Mouse (Mus musculus) stomach, postnatal 0 days (tissue): ENCODE measurements around the gene Wnt3. TPM values are rescaled to one million over a fixed set of nuclear protein-coding genes. Genes with fewer than 3 reads are reported as not detected.

Experiments used
- ATAC-seq: fragments of 200-750 bp; cut with Nextera tagmentation; 2 replicates; pipeline ENCODE4 v1.8.0; 2017; ENCODE audit not compliant: low FRiP score, low TSS enrichment
- DNase-seq: peaks from one replicate; pipeline ENCODE4 v3.0.0-alpha.2; 2016; ENCODE audit warnings: low spot score
- H3K27ac ChIP-seq: fragments of 300-500 bp; sonication (generic); replicated peaks from 2 replicates; pipeline ENCODE4 v1.5.1; 2014; ENCODE audit warnings: mild to moderate bottlenecking, control low read depth
- H3K27me3 ChIP-seq: fragments of 300-500 bp; sonication (generic); 2 replicates; pipeline ENCODE4 v1.6.1; 2014; ENCODE audit warnings: low read length; ENCODE audit not compliant: control insufficient read depth, insufficient read depth
- H3K36me3 ChIP-seq: fragments of 300-500 bp; sonication (generic); 2 replicates; pipeline ENCODE4 v1.6.1; 2014; ENCODE audit warnings: low read length, mixed read lengths; ENCODE audit not compliant: control insufficient read depth, insufficient read depth
- H3K4me1 ChIP-seq: fragments of 300-500 bp; sonication (generic); replicated peaks from 2 replicates; pipeline ENCODE4 v1.6.1; 2014; ENCODE audit warnings: antibody characterized with exemption; ENCODE audit not compliant: control insufficient read depth, insufficient read depth
- H3K4me2 ChIP-seq: fragments of 300-500 bp; sonication (generic); replicated peaks from 2 replicates; pipeline ENCODE4 v1.6.1; 2014; ENCODE audit warnings: low read depth, mild to moderate bottlenecking, control low read depth, moderate library complexity
- H3K4me3 ChIP-seq: fragments of 300-500 bp; sonication (generic); 2 replicates; pipeline ENCODE4 v1.5.1; 2014; ENCODE audit warnings: low read depth, low read length, control low read depth
- H3K9ac ChIP-seq: fragments of 300-500 bp; sonication (generic); 2 replicates; pipeline ENCODE4 v1.6.1; 2014; ENCODE audit warnings: mild to moderate bottlenecking, low read length, control low read depth, mixed read lengths
- H3K9me3 ChIP-seq: fragments of 300-500 bp; sonication (generic); 2 replicates; pipeline ENCODE4 v1.6.1; 2016; ENCODE audit warnings: low read length; ENCODE audit not compliant: control insufficient read depth
- CTCF ChIP-seq: IDR thresholded peaks from 2 replicates; pipeline ENCODE4 v1.5.1; 2016; ENCODE audit warnings: antibody characterized with exemption, low read depth, mild to moderate bottlenecking, moderate library complexity
- EP300 ChIP-seq: optimal IDR thresholded peaks from 2 replicates; pipeline ENCODE3; 2016; ENCODE audit warnings: antibody characterized with exemption
- WGBS: fragments of 180-500 bp; shearing (Covaris S2); extraction: QIAGEN DNeasy Blood & Tissue Kit; methylation state at CpG from one replicate; pipeline ENCODE4 v1.1.7; 2014; 5-methylcytosine and 5-hydroxymethylcytosine counted together
- polyA plus RNA-seq: library from polyadenylated mRNA; unstranded; fragments of >200 nt; fragmentation: Nextera tagmentation; extraction: Ambion mirVana; gene quantifications from 2 replicates; pipeline ENCODE4 v1.2.1, GENCODE M21; 2015

Gene Wnt3
- polyA plus RNA-seq, 1 experiment from 2014 or later = 0.55 TPM

- Histone ChIP-seq H3K4me2 (no peak overlapping the region), H3K9me3 (no peaks in the 10 kb centered on the region), H3K27me3 (no peaks in the 10 kb centered on the region), H3K4me1 (no peaks in the 10 kb centered on the region), H3K9ac (no peak overlapping the region), H3K4me3 (no peak overlapping the region), H3K27ac (no peak overlapping the region), H3K36me3 (no peaks in the 10 kb centered on the region; the same call in 1 of the 2 replicates)
- no peak for ATAC-seq
- no peak for DNase-seq
- 56% methylated on average over 2 of the region's 2 CpGs for WGBS
- TF ChIP-seq EP300 = no peak
- no peak for TF ChIP-seq CTCF
Measured at GRCm38 (mm10) chr11:103838955-103839354, 65.0 kb downstream of the Wnt3 start.

DNA sequence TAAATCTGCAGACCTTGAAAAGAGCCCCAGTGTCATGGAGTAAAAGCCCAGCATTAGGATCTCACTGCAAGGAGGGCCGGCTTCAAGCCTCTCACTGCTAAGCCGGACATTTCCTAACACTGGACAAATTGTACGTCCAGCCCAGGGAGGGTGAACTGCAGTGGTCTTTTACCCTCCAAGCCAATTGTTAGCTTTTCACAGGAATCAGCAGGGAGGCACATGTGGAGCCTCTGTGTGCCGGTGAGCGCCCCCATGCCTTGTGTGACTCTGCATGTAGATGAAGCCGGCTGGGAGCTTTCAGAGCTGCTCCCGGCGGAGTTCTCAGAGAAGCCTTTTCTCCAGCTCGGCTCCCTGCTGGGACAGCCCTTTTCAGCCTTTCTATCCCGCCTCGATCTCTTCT is 66.9 kb downstream of the Wnt3 start:
- no peak for TF ChIP-seq EP300
- TF ChIP-seq CTCF = no peak
- H3K27ac ChIP-seq = no peak overlapping the region
- H3K4me2 ChIP-seq = no peak overlapping the region
- no peak for ATAC-seq
- no peak for DNase-seq
- H3K36me3 ChIP-seq = no peaks in the 10 kb centered on the region; the same call in 1 of the 2 replicates
- 39% methylated on average over 11 of the region's 11 CpGs for WGBS
- no peak overlapping the region for H3K4me3 ChIP-seq
- H3K9ac ChIP-seq = no peak overlapping the region
- no peaks in the 10 kb centered on the region for H3K27me3 ChIP-seq
- no peaks in the 10 kb centered on the region for H3K4me1 ChIP-seq
- H3K9me3 ChIP-seq = no peaks in the 10 kb centered on the region

- Histone ChIP-seq H3K4me1 (no peaks in the 10 kb centered on the region), H3K27ac (no peak overlapping the region), H3K9ac (no peak overlapping the region), H3K4me2 (no peak overlapping the region), H3K36me3 (peaks cover 3% of the 10 kb centered on the region; the same call in 1 of the 2 replicates), H3K27me3 (no peaks in the 10 kb centered on the region), H3K4me3 (no peak overlapping the region), H3K9me3 (no peaks in the 10 kb centered on the region)
- TF ChIP-seq EP300 (no peak), CTCF (no peak)
- DNase-seq = no peak
- ATAC-seq = no peak
- WGBS = 83% methylated on average over 11 of the region's 11 CpGs
Measured at GRCm38 (mm10) chr11:103848287-103848686, 74.3 kb downstream of the Wnt3 start.

- Histone ChIP-seq H3K9ac (no peak overlapping the region), H3K36me3 (peaks cover 3% of the 10 kb centered on the region), H3K9me3 (no peaks in the 10 kb centered on the region), H3K27me3 (no peaks in the 10 kb centered on the region), H3K27ac (no peak overlapping the region), H3K4me1 (no peaks in the 10 kb centered on the region), H3K4me2 (no peak overlapping the region), H3K4me3 (no peak overlapping the region)
- 63% methylated on average over 16 of the region's 16 CpGs for WGBS
- no peak for ATAC-seq
- TF ChIP-seq CTCF (no peak), EP300 (no peak)
- DNase-seq = no peak
Measured at GRCm38 (mm10) chr11:103852590-103853283, 78.8 kb downstream of the Wnt3 start.

DNA sequence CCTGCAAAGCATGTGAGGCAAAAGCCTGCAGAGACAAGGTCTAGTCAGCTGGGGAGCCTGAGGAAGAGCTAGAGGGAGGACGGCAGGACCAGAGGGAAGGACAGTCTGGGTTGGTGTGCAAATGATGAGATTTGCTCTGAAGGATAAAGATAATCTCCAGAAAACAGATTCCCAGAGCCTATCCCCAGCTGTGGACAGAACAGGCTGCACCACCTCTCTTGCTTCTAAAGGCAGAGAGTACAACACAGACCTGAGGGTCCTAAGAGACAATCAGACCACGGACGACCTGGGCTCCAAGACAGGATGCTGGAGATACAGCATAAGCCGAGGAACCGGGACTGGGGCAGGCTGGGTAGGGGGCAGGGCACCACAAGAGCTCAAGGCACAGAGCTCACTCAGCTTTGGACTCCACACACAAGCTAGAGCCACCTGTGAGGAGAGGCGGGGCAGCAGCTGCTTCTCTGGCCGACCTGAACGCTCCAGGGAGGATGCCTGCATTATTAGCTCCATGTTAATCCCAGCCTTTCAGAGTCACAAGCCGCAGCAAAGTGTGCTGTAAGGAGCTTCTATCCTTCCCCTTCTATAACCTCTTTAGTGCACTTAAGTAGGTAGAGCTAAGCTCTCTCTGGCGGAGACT is 79.5 kb downstream of the Wnt3 start:
- H3K4me1 ChIP-seq = no peaks in the 10 kb centered on the region
- WGBS = 53% methylated on average over 10 of the region's 10 CpGs
- DNase-seq (no peak), ATAC-seq (no peak)
- no peaks in the 10 kb centered on the region for H3K9me3 ChIP-seq
- H3K4me2 ChIP-seq = no peak overlapping the region
- H3K4me3 ChIP-seq = no peak overlapping the region
- H3K36me3 ChIP-seq = no peaks in the 10 kb centered on the region; the same call in 1 of the 2 replicates
- TF ChIP-seq EP300 = no peak
- no peak for TF ChIP-seq CTCF
- H3K9ac ChIP-seq = no peak overlapping the region
- no peaks in the 10 kb centered on the region for H3K27me3 ChIP-seq
- H3K27ac ChIP-seq = no peak overlapping the region

- Histone ChIP-seq H3K9me3 (no peaks in the 10 kb centered on the region), H3K36me3 (no peaks in the 10 kb centered on the region; the same call in 1 of the 2 replicates), H3K4me1 (no peaks in the 10 kb centered on the region), H3K4me2 (no peak overlapping the region), H3K4me3 (no peak overlapping the region), H3K27ac (no peak overlapping the region), H3K27me3 (no peaks in the 10 kb centered on the region), H3K9ac (no peak overlapping the region)
- no peak for TF ChIP-seq CTCF
- TF ChIP-seq EP300 = no peak
- DNase-seq (no peak), ATAC-seq (no peak)
- WGBS = 53% methylated on average over 9 of the region's 9 CpGs
Measured at GRCm38 (mm10) chr11:103854294-103854693, 80.3 kb downstream of the Wnt3 start.
